Mouse (Mus musculus): ENCODE data around the gene Pde8b.

Pde8b gene

DNA sequence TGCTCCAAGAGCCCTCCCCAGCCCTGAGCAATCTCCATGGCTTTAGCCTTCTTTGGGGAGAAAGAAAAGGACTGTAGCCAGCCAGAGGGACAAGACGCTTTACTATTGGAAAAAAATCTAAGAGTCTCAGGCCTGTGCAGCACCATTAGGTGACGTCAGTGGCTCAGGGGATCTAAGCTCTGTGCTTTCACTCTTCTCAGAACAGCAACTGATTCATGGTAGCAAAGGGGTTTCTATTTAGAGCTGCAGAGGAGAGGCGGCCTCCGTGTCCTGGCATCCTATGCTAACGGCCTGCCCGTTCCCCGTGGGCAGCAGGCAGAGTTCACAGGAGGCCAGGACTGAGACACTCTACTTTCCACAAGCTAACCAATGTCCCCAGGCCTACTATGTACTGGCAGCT is 169.1 kb downstream of the Pde8b start:
- no peak for DNase-seq (ENCODE audit: low spot score in 2 of 2)

- DNase-seq (ENCODE audit: low spot score in 2 of 2), result no peak
These were observed 171.6 kb downstream of the Pde8b start for GRCm38 (mm10) chr13:95078492-95078891.

DNA sequence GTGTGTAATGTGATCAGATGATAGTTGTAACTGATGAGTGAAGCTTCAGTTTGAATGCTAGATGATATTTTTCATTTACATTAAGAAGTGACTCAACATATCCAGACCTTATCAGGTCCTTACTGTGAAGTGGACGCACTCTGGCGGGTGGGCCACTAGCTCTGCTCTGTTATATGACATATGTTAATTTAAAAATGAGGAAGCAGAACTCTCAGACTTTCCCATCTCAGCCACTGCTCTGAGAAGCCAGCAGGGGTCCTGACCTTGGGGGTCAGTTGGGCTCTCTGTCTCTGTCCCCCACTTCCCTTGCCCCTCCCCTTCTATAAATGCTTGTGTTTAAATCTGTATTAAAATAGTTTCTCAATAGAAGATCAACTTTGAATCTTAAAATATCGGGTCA is 172.4 kb downstream of the Pde8b start:
- DNase-seq (ENCODE audit: low spot score in 2 of 2), result no peak

DNA sequence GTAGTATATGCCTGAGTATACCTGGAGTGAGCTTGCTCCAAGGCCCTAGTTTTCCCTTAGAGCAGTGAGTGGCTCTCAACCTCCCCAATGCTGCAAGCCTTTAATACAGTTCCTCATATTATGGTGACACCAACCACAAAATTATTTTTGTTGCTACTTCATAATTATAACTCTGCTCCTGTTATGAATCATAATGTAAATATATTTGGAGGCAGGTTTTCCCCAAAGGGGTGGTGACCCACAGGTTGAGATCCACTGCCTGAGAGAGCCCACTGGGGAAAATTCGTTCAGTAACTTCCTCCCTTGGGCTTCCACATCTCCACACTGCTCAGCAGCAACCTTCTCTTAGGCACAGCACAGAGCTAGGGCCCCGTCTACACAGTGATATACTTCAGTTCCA is 174.0 kb downstream of the Pde8b start:
- DNase-seq (ENCODE audit: low spot score in 2 of 2), result no peak

GRCm38 (mm10) chr13:95073445-95074172 is 176.5 kb downstream of the Pde8b start:
- no peak for DNase-seq (ENCODE audit: low spot score in 2 of 2)

DNA sequence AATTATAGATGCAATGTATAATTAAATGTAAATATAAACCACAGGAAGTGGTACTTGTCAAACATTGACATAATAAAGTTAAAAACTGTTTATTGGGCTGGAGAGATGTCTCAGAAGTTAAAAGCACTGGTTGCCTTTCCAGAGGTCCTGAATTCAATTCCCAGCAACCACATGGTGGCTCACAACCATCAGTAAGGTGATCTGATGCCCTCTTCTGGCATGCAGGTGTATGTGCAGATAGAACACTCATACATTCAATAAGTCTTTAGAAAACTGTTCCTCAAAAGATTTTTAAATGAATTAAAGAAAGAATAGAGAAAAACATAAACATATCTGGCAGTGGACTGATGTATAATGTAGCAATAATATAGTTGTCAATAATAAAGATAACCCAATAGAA is 179.9 kb downstream of the Pde8b start:
- DNase-seq (ENCODE audit: low spot score in 2 of 2), result no peak

- no peak for DNase-seq (ENCODE audit: low spot score in 2 of 2)
These were observed 182.3 kb downstream of the Pde8b start for GRCm38 (mm10) chr13:95067854-95068253.

GRCm38 (mm10) chr13:95063390-95064017 is 186.6 kb downstream of the Pde8b start:
- no peak for DNase-seq (ENCODE audit: low spot score in 2 of 2)

GRCm38 (mm10) chr13:95058885-95059284 is 191.3 kb downstream of the Pde8b start:
- DNase-seq (ENCODE audit: low spot score in 2 of 2), result no peak

DNA sequence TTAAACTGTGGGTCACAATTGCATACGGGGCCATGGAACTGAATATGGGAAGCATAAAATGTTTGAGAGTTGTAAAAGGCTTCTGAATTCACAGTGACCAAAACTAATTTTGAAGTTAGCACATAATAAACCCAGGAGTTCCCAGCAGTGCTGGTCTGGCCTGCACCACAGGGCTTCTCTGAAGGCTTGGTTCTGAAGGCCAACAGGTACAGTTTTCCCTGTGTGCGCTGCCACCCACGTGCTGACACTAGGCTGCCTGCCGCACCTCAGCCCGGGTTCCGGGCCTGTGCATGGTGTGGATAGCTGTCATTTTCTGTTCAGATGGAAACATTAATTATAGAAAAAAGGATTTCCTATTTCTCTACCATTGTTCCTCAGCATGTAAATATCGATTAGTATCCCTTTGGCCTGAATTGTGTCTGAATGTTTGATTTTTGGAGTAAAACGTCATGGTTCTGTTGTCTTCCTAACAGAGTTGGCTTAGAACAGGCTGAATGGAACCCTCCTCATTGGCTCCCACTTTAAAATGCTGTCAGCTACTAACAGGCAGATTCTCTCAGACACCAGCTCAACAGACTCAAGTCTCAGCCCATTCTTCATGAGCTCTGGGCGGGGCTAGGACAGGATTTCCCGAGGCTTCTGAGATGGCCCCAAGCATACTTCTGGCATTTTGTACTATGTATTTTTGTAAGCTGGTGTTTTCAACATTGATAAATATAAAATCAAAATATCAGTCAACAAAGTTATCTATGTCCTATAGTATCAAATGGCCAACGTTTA is 193.4 kb downstream of the Pde8b start:
- DNase-seq (ENCODE audit: low spot score in 2 of 2), result no peak

GRCm38 (mm10) chr13:95055742-95056388 is 194.3 kb downstream of the Pde8b start:
- no peak for DNase-seq (ENCODE audit: low spot score in 2 of 2)

- DNase-seq (ENCODE audit: low spot score in 2 of 2), result no peak
These were observed 197.7 kb downstream of the Pde8b start for GRCm38 (mm10) chr13:95052421-95052820.

- DNase-seq (ENCODE audit: low spot score in 2 of 2), result no peak
These were observed 199.7 kb downstream of the Pde8b start for GRCm38 (mm10) chr13:95050398-95050797.

DNA sequence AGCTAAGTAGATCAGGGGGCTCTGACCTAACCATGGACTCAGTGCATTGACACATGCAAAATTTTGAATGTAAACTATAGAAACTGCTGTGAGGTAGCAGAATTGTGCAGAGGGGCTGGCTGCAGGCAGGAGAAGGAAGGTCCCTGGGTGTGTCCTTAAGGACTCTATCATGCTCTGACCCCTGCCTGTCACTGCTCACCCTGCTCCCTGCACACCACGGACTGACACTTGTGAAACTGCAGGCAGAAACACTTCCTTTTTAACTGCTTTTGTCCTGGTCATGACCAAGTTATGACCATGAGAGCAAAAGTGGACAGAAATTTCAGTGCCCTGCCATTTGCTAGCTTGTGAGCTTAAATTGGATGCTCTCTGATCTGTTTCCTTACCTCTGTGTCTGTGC is 206.0 kb downstream of the Pde8b start:
- DNase-seq (ENCODE audit: low spot score in 2 of 2), result no peak

- no peak for DNase-seq (ENCODE audit: low spot score in 2 of 2)
These were observed 209.9 kb downstream of the Pde8b start for GRCm38 (mm10) chr13:95040140-95040738.

GRCm38 (mm10) chr13:95038200-95038599 is 211.9 kb downstream of the Pde8b start:
- no peak for DNase-seq (ENCODE audit: low spot score in 2 of 2)

- DNase-seq (ENCODE audit: low spot score in 2 of 2), result peak; percentile 24 to 28
These were observed 215.4 kb downstream of the Pde8b start for GRCm38 (mm10) chr13:95034715-95035114.

DNA sequence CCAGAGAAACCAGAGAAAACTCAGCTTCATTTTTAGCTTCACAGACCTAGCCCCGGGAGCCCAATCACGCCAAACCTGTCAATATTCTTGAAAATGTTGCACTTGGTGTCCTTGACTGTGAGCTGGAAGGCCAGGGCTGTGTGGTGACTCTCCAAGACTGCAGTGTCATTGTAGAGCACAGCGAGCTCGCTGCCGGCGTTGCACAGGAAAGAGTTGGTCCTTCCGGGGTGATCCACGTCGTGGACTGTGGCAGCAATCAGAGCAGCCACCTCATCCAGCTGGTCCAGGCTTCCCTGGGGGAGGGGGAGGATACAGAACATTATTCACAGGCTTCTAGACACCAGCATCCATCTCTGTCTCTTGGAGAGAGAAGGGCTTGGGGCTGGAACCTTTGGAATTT is 216.0 kb downstream of the Pde8b start:
- no peak for DNase-seq (ENCODE audit: low spot score in 2 of 2)

DNA sequence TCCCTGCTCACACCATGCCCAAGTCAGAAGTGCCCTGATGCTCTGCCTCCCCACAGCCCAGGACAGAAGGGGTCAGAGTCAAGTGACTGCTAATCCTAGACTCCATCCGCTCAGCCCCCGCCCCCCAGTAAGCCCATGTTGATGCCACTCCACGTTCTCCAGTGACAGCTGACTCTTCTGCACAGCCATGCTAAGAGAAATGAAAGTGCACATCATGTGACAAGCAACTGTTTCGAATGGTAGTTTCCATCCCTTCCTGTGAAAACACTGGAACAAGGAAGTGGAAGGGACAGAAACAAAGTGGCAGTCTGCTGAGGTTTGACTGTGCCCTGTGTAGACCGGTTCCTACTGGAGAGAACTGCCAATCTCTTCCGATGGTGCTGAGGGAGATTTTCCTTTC is 217.2 kb downstream of the Pde8b start:
- DNase-seq (ENCODE audit: low spot score in 2 of 2), result no peak

GRCm38 (mm10) chr13:95032127-95032831 is 217.9 kb downstream of the Pde8b start:
- DNase-seq (ENCODE audit: low spot score in 2 of 2), result no peak

GRCm38 (mm10) chr13:95030828-95031227 is 219.3 kb downstream of the Pde8b start:
- DNase-seq (ENCODE audit: low spot score in 2 of 2), result no peak
